Comparison of ENCODE assay signal across 9 mouse cellular contexts in the genomic region with DNA sequence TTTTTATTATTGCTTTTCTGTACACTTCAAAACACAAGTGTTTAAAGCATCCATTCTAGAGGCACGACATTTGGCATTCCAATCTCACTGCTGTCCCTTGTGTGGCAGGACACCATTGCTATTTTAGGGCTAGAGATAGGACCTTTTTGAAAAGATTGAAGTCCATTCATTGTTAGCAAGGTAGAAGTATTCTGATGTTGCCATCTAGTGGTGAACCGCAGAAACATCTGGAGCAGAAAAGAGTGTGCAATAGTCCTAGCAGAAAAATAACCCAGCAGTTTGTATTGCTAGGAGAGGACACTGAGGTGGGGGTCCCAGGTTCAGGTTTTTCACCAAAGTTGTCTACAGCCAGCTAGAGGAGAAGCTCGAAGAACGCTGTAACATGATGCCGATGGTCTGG. TPM values are rescaled to one million over a fixed set of nuclear protein-coding genes. Genes with fewer than 3 reads are reported as not detected.
DNase-seq lines count a peak whose midpoint lies in the region; ATAC-seq and TF ChIP-seq lines count a peak whose summit lies in the region.
"Had no signal": no experiment of that assay in that cellular context is flagged by ENCODE, and none has a peak within 500 bp of the region (broad histone marks: within the 10 kb centered on the region; RNA-seq: fewer than 3 reads in every experiment).

No protein-coding gene starts in this region.

- no peaks in the 10 kb centered on the region for H3K9me3 ChIP-seq in forebrain, embryonic 10.5 days
- H3K9me3 ChIP-seq in forebrain, embryonic 13.5 days (replicated peaks): no peaks in the 10 kb centered on the region
- no peaks in the 10 kb centered on the region for H3K9me3 ChIP-seq in lung, embryonic 14.5 days (ENCODE audit: low read depth, low read length)

- H3K36me3 ChIP-seq in forebrain, embryonic 10.5 days (replicated peaks): no peaks in the 10 kb centered on the region
- no peaks in the 10 kb centered on the region for H3K36me3 ChIP-seq in forebrain, embryonic 13.5 days (ENCODE audit: poor library complexity, severe bottlenecking)
- H3K36me3 ChIP-seq in lung, embryonic 14.5 days (ENCODE audit: insufficient read depth): peaks cover 16% of the 10 kb centered on the region

- peaks cover 43% of the 10 kb centered on the region for H3K4me1 ChIP-seq in forebrain, embryonic 10.5 days
- H3K4me1 ChIP-seq in forebrain, embryonic 13.5 days: peaks cover 20% of the 10 kb centered on the region
- H3K4me1 ChIP-seq in lung, embryonic 14.5 days (ENCODE audit: insufficient read depth): peaks cover 25% of the 10 kb centered on the region

- no peak overlapping the region for H3K4me3 ChIP-seq in forebrain, embryonic 10.5 days
- no peak overlapping the region for H3K4me3 ChIP-seq in forebrain, embryonic 13.5 days
- H3K4me3 ChIP-seq in lung, embryonic 14.5 days (ENCODE audit: low read depth, low read length): no peak overlapping the region

- H3K9ac ChIP-seq in forebrain, embryonic 13.5 days: no peak overlapping the region
- no peak overlapping the region for H3K9ac ChIP-seq in lung, embryonic 14.5 days

- H3K27me3 ChIP-seq in forebrain, embryonic 10.5 days (ENCODE audit: poor library complexity, severe bottlenecking): peaks cover 94% of the 10 kb centered on the region
- peaks cover 62% of the 10 kb centered on the region for H3K27me3 ChIP-seq in forebrain, embryonic 13.5 days
- H3K27me3 ChIP-seq in lung, embryonic 14.5 days (ENCODE audit: insufficient read depth, low read length): peaks cover 6% of the 10 kb centered on the region; the same call in 1 of the 2 replicates

- ATAC-seq in forebrain, embryonic 13.5 days: no peak
- no peak for ATAC-seq in lung, embryonic 14.5 days (ENCODE audit: insufficient read depth)
- peak; percentile 33 for ATAC-seq in activated CD4-positive, CD25-positive, alpha-beta regulatory T cell, adult 4 months

- peak; percentile 30 for DNase-seq in forebrain, embryonic 10.5 days (ENCODE audit: extremely low spot score, low spot score)
- peak; percentile 87 for DNase-seq in lung, embryonic 14.5 days
- no peak for DNase-seq in lung, postnatal 4 days
- DNase-seq in lung, postnatal 14 days: peak; percentile 46
- DNase-seq in right cerebral cortex, postnatal 10 days (ENCODE audit: low spot score in 2 of 2): no peak
- no peak for DNase-seq in testis, postnatal 10 days (ENCODE audit: low spot score)

- peak; percentile 84 for TF ChIP-seq CTCF in lung, embryonic 14.5 days (IDR thresholded peaks at IDR 0.05; ENCODE audit: low read depth)

- no peak overlapping the region for H3K27ac ChIP-seq in forebrain, embryonic 10.5 days
- no peak overlapping the region for H3K27ac ChIP-seq in forebrain, embryonic 13.5 days
- no peak overlapping the region for H3K27ac ChIP-seq in lung, embryonic 14.5 days (ENCODE audit: low read depth)

- H3K4me2 ChIP-seq in forebrain, embryonic 13.5 days: no peak overlapping the region
- no peak overlapping the region for H3K4me2 ChIP-seq in lung, embryonic 14.5 days

- WGBS in forebrain, embryonic 10.5 days: 9% methylated on average over 5 of the region's 5 CpGs
- 7% methylated on average over 5 of the region's 5 CpGs for WGBS in forebrain, embryonic 13.5 days
- 4% methylated on average over 5 of the region's 5 CpGs for WGBS in lung, embryonic 14.5 days

RNA-seq across cellular contexts. Expression of a gene that starts 15.0 kb away (rescaled TPM):
- 4.0 and 4.1 TPM in 2 replicates for polyA plus RNA-seq in forebrain, embryonic 10.5 days (2016; fragmentation: Nextera tagmentation; extraction: Ambion mirVana)
- 0.76 and 1.1 TPM in 2 replicates for polyA plus RNA-seq in forebrain, embryonic 13.5 days (2015; fragmentation: Nextera tagmentation; extraction: Ambion mirVana)
- polyA plus RNA-seq in lung, embryonic 14.5 days (2014; fragmentation: Nextera tagmentation; extraction: Ambion mirVana): 32.7 and 36.3 TPM in 2 replicates
- polyA plus RNA-seq in activated CD4-positive, CD25-positive, alpha-beta regulatory T cell, adult 4 months (2017; shearing (Covaris generic)): not detected

RNA-seq across cellular contexts. Expression of a gene that starts 20.8 kb away (rescaled TPM):
- polyA plus RNA-seq in forebrain, embryonic 10.5 days (2016; fragmentation: Nextera tagmentation; extraction: Ambion mirVana): not detected in 2 replicates
- polyA plus RNA-seq in forebrain, embryonic 13.5 days (2015; fragmentation: Nextera tagmentation; extraction: Ambion mirVana): 0.27 and 0.55 TPM in 2 replicates
- 0.18 TPM in 1 of 2 replicates, not detected in the other for polyA plus RNA-seq in lung, embryonic 14.5 days (2014; fragmentation: Nextera tagmentation; extraction: Ambion mirVana)
- not detected for polyA plus RNA-seq in activated CD4-positive, CD25-positive, alpha-beta regulatory T cell, adult 4 months (2017; shearing (Covaris generic))
- polyA plus RNA-seq: heart, embryonic 16.5 days had no signal

RNA-seq across cellular contexts. Expression of a gene that starts 26.0 kb away (rescaled TPM):
- 2.7 and 3.6 TPM in 2 replicates for polyA plus RNA-seq in forebrain, embryonic 10.5 days (2016; fragmentation: Nextera tagmentation; extraction: Ambion mirVana)
- 4.5 and 6.1 TPM in 2 replicates for polyA plus RNA-seq in forebrain, embryonic 13.5 days (2015; fragmentation: Nextera tagmentation; extraction: Ambion mirVana)
- polyA plus RNA-seq in lung, embryonic 14.5 days (2014; fragmentation: Nextera tagmentation; extraction: Ambion mirVana): 2.6 and 2.7 TPM in 2 replicates
- 1 to 10 TPM; 2.7 to 3.3 TPM for polyA plus RNA-seq in activated CD4-positive, CD25-positive, alpha-beta regulatory T cell, adult 4 months (2017; shearing (Covaris generic))

RNA-seq across cellular contexts. Expression of a gene that starts 52.7 kb away (rescaled TPM):
- polyA plus RNA-seq in forebrain, embryonic 10.5 days (2016; fragmentation: Nextera tagmentation; extraction: Ambion mirVana): 55.4 and 59.1 TPM in 2 replicates
- polyA plus RNA-seq in forebrain, embryonic 13.5 days (2015; fragmentation: Nextera tagmentation; extraction: Ambion mirVana): 53.4 and 55.6 TPM in 2 replicates
- 67.0 and 70.7 TPM in 2 replicates for polyA plus RNA-seq in lung, embryonic 14.5 days (2014; fragmentation: Nextera tagmentation; extraction: Ambion mirVana)
- 10 to 100 TPM; 11.8 to 16.3 TPM for polyA plus RNA-seq in activated CD4-positive, CD25-positive, alpha-beta regulatory T cell, adult 4 months (2017; shearing (Covaris generic))

Comparison
In these comparisons a context has a peak if more than half of its experiments do, and no peak if none do; other contexts are left out.
1. DNase-seq: peak in forebrain, embryonic 10.5 days (single experiment), lung, embryonic 14.5 days (single experiment) and lung, postnatal 14 days (single experiment); none in lung, postnatal 4 days (0 of 2), right cerebral cortex, postnatal 10 days (0 of 2) and testis, postnatal 10 days (single experiment).